Mouse (Mus musculus) heart, embryonic 15.5 days (tissue): ENCODE results near the gene Fam131c. TPM values are rescaled to one million over a fixed set of nuclear protein-coding genes. Genes with fewer than 3 reads are reported as not detected.

ENCODE experiments used
- ATAC-seq: fragments of 200-750 bp; cut with Nextera tagmentation; replicated peaks from 2 replicates; pipeline ENCODE4 v1.8.0; 2017; ENCODE audit warnings: low read depth, moderate TSS enrichment; ENCODE audit not compliant: insufficient number of reproducible peaks, insufficient read depth, low FRiP score
- H3K27ac ChIP-seq: fragments of 300-500 bp; sonication (generic); 2 replicates; pipeline ENCODE4 v1.5.1; 2015; ENCODE audit warnings: mild to moderate bottlenecking, inconsistent platforms
- H3K27me3 ChIP-seq: fragments of 300-500 bp; sonication (generic); 2 replicates; pipeline ENCODE4 v1.6.1; 2015; ENCODE audit warnings: inconsistent platforms
- H3K36me3 ChIP-seq: fragments of 300-500 bp; sonication (generic); 2 replicates; pipeline ENCODE4 v1.6.1; 2015; ENCODE audit warnings: mild to moderate bottlenecking, inconsistent platforms
- H3K4me1 ChIP-seq: fragments of 300-500 bp; sonication (generic); replicated peaks from 2 replicates; pipeline ENCODE4 v1.6.1; 2015; ENCODE audit warnings: inconsistent platforms
- H3K4me2 ChIP-seq: fragments of 300-500 bp; sonication (generic); 2 replicates; pipeline ENCODE4 v1.6.1; 2015; ENCODE audit warnings: inconsistent platforms, mild to moderate bottlenecking, moderate library complexity
- H3K4me3 ChIP-seq: fragments of 300-500 bp; sonication (generic); 2 replicates; pipeline ENCODE4 v1.5.1; 2015; ENCODE audit warnings: mild to moderate bottlenecking, inconsistent platforms
- H3K9ac ChIP-seq: fragments of 300-500 bp; sonication (generic); 2 replicates; pipeline ENCODE4 v1.6.1; 2015; ENCODE audit warnings: mild to moderate bottlenecking, inconsistent platforms
- H3K9me3 ChIP-seq: fragments of 300-500 bp; sonication (generic); replicated peaks from 2 replicates; pipeline ENCODE4 v1.6.1; 2016; ENCODE audit warnings: inconsistent platforms
- WGBS: fragments of 180-500 bp; shearing (Covaris S2); methylation state at CpG from one replicate; pipeline ENCODE4 v1.1.7; 2015; ENCODE audit warnings: mixed read lengths; 5-methylcytosine and 5-hydroxymethylcytosine counted together
- polyA plus RNA-seq: library from polyadenylated mRNA; unstranded; fragments of >200 nt; fragmentation: Nextera tagmentation; extraction: Ambion mirVana; gene quantifications from 2 replicates; pipeline ENCODE4 v1.2.1, GENCODE M21; 2015

The Fam131c gene
- polyA plus RNA-seq, 1 experiment from 2014 or later = 0.53 TPM

DNA sequence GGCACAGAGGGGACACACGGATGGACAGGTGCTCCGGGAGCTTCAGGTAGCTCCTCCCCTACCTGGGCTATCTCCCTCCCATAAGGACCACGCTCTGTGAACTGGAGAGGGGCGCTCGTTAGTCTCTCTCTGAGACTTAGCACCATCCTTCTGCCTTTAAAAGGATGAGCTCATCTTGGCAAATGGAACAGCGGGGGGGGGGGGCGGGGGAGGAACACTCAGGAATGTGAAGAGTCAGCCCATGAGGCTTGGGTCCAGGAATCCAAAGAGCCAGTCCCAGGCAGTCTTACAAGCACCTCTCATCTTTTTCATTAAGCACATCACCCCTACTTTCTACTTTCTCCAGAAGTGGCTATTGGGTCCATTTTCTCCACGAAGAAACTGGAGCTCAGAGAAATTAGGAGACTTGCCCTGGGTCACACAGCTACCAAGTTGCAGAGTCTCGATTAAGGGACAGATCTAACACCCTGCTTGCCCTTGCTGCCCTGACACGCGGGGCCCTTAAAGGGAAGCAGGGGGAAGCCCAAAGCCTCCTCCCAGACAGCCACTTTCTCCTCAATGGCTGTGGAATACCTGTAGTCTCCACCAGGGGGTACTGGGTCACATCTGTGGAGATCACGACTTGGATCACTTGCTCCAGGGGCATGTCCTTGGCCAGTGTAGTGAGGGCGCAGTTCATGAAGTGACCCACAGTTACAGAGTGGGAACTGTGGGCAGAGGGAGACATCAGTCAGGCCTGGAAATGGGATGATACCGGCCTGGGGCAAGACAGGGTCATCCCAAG, 38.7 kb downstream of the Fam131c start:
- WGBS = 31% methylated on average over 14 of the region's 14 CpGs
- Histone ChIP-seq H3K36me3 (no peaks in the 10 kb centered on the region), H3K4me2 (no peak overlapping the region), H3K4me1 (peaks cover 16% of the 10 kb centered on the region), H3K27ac (peak overlapping the region; percentile 59), H3K27me3 (0 out of 2 replicates have a peak, but pooled peaks cover 3% of the 10 kb centered on the region), H3K9ac (peak overlapping the region; percentile 34; the same call in 1 of the 2 replicates), H3K9me3 (no peaks in the 10 kb centered on the region), H3K4me3 (no peak overlapping the region)
- peak; percentile 47; the same call in 1 of the 2 replicates for ATAC-seq

DNA sequence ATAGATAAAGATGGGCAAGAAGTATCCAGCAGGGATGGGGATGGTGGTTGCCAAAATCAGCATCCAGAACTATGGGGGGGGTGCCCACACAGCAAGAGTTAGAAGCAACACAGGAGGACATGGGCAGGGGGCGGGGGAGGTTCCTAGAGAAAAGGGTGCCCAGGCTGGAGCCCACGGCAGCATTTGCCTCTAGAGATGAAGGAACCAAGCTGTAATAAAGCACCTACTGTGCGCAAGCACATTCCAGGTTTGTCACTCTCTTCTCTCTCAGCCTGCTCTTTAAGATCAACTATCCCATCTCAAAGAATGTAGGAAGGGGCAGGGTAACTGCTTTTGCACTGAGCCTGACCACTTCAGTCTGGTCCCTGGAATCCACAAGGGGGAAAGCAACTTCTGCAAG, 40.6 kb downstream of the Fam131c start:
- 90% methylated on average over 3 of the region's 3 CpGs for WGBS
- Histone ChIP-seq H3K4me2 (no peak overlapping the region), H3K9me3 (no peaks in the 10 kb centered on the region), H3K27ac (no peak overlapping the region), H3K9ac (no peak overlapping the region), H3K36me3 (no peaks in the 10 kb centered on the region), H3K4me3 (no peak overlapping the region), H3K27me3 (0 out of 2 replicates have a peak, but pooled peaks cover 3% of the 10 kb centered on the region), H3K4me1 (peaks cover 16% of the 10 kb centered on the region)
- no peak for ATAC-seq

DNA sequence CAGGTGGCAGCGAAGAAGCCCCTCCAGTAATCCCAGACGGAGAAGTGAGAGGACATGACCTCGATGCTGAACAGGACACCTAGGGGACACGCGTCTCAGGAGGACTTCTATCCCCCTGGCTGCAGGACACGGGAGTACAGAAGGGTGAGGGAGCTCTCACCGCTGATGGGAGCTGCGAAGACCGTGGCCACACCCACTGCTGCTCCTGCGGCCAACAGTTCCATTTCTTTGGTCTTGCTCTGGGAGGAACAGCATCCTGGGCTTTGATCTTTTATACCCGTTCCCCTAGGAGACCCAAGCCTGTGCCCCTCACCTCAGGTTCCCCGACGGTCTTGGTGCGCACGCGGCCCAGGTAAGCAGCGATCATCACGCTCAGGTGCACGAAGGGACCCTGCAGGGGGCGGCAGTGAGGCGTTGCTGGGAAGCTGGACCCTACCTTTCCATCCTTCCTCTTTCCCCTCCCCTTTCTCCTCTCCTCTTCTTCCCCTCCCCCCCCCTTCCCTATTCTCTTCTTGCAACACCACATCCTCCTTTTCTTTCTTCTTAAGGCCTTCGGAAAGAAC, 43.5 kb downstream of the Fam131c start:
- no peak for ATAC-seq
- Histone ChIP-seq H3K27ac (no peak overlapping the region), H3K4me3 (no peak overlapping the region), H3K4me2 (no peak overlapping the region), H3K4me1 (peaks cover 9% of the 10 kb centered on the region), H3K9me3 (no peaks in the 10 kb centered on the region), H3K36me3 (no peaks in the 10 kb centered on the region), H3K27me3 (no peaks in the 10 kb centered on the region), H3K9ac (no peak overlapping the region)
- 25% methylated on average over 22 of the region's 22 CpGs for WGBS

DNA sequence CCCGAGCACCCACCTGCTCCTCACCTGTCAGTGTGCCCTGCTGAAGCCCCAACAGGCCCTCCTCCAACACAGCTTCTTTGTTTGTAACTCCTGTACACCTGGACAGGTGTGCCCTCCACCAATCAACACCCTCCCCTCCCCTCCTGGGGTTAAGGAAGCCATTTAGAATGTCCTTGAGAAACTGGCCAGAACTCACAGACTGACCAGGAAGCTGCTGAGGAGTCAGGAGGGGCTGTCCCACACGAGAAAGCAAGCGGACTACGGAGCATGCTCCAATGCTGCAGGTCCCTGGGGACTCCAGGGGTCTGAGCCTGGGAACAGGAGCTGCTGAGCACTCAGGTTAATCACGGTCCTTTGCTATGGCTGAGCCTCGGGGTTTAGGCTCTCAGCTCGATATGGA, 47.9 kb downstream of the Fam131c start, which contains the start of gene Clcnkb:
Gene Clcnkb (minus strand): TSS at position 91 of the 400 bp plus-strand sequence.
- no peaks in the 10 kb centered on the region for H3K36me3 ChIP-seq
- no peak within 1 kb of the TSS for H3K27ac ChIP-seq
- H3K9ac ChIP-seq = no peak within 1 kb of the TSS
- H3K9me3 ChIP-seq = no peaks in the 10 kb centered on the region
- ATAC-seq = no peak
- H3K4me2 ChIP-seq = no peak within 1 kb of the TSS
- no peak within 1 kb of the TSS for H3K4me3 ChIP-seq
- 66% methylated on average over 7 of the region's 7 CpGs for WGBS
- H3K27me3 ChIP-seq = no peaks in the 10 kb centered on the region
- H3K4me1 ChIP-seq = peaks cover 17% of the 10 kb centered on the region

DNA sequence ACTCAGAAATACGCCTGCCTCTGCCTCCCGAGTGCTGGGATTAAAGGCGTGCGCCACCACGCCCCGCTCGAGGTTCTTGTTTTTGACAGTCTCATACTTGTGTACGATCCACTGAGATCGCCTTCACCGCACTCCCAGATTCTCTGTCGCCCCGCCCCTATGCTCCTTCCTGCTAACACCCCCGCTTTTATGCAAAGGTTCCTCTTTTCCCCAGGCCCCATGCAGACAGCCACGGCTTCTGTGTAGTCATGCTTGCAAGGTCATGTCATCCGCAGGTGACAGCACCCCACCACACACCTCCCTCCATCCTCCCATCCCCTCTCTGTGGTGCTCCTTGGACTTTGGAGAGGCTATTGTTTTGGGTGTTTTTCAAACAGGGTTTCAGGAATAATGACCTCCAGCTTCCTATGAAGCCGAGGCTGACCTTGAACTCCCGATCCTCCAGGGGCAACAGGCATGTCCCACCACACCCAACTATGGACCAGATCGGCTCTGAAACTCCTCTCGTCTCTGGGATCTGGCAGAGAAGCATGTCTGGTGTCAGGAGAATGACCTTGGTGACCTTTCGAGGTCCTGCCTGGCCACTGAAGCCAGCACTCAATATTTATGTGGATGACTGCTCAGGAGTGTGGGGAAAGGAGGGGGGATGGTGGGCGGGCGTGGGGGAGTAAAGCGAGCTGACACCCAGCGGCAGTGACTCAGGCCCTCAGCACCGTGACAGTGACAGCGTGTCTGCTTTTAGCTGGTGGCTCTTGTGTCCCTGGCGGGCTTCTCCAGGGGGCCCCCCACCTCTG, 51.6 kb downstream of the Fam131c start:
- H3K27ac ChIP-seq = peak overlapping the region; percentile 99

DNA sequence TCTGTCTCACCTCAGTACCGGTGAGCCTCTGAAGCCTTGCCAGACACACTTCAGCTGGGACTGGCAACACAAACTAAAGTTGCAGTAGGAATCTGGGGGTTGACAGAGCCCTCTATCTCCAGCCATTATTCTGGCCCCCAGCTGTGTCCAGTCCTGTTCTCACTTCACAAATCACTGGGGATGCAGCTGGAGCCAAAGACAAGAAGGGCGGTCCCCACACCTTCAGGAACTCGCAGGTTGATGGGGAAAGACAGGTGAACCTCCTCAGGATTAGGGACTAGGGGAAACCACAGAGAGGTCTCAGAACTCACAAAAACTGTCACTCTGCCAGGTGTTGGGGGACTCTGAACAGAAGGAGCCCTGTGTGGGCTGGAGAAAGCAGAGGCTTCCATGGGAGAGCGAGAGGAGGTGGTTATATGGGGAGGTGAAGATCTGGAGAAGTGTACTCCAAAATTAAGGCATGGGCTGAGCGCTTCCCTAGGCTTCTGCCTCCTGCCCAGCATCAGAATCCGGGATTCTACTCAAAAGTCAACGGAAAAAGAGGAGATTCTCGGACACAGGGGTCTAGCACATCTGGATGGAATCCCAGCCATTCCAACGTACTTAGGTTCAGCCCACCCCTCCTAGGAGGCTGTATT, 52.3 kb downstream of the Fam131c start, which contains the start of gene Hspb7:
Gene Hspb7 (plus strand): TSS at position 588 of the 638 bp plus-strand sequence.
- peak within 1 kb of the TSS; percentile 99 for H3K27ac ChIP-seq
- peak within 1 kb of the TSS; percentile 75 for H3K4me2 ChIP-seq
- ATAC-seq = no peak
- no peaks in the 10 kb centered on the region for H3K36me3 ChIP-seq
- no peaks in the 10 kb centered on the region for H3K27me3 ChIP-seq
- peak within 1 kb of the TSS; percentile 81 for H3K9ac ChIP-seq
- 30% methylated on average over 9 of the region's 9 CpGs for WGBS
- peak within 1 kb of the TSS; percentile 65 for H3K4me3 ChIP-seq
- H3K4me1 ChIP-seq = peaks cover 32% of the 10 kb centered on the region
- no peaks in the 10 kb centered on the region for H3K9me3 ChIP-seq

More for the DNA sequence above, 51.6 kb downstream of the Fam131c start:
- Histone ChIP-seq H3K36me3 (no peaks in the 10 kb centered on the region), H3K4me2 (peak overlapping the region; percentile 75), H3K4me3 (peak overlapping the region; percentile 34; the same call in 1 of the 2 replicates), H3K9me3 (no peaks in the 10 kb centered on the region), H3K27me3 (no peaks in the 10 kb centered on the region), H3K9ac (peak overlapping the region; percentile 57; the same call in 1 of the 2 replicates), H3K4me1 (peaks cover 25% of the 10 kb centered on the region)
- WGBS = 47% methylated on average over 27 of the region's 27 CpGs
- ATAC-seq = peak; percentile 8; the same call in 1 of the 2 replicates

DNA sequence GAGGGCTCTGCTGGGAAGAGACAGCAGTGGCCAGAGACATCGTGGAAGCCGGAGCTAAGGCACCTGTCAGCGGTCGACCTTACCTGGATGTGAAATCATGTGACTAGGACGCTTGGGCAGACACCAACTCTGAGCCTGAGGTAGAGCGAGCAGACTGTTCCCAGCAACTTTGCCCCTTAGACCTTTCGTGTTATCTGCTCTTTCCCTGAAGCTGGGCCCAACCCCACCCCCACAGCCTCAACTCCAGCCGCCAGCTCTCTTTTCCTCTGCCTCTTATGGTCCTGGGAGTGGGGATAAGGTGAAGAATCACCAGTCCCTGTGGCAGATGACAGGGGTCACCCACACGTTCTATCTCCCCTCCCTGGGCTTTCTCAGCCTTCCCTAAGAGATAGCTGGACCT, 52.9 kb downstream of the Fam131c start:
- peak; percentile 2; the same call in 1 of the 2 replicates for ATAC-seq
- peak overlapping the region; percentile 57 for H3K9ac ChIP-seq

DNA sequence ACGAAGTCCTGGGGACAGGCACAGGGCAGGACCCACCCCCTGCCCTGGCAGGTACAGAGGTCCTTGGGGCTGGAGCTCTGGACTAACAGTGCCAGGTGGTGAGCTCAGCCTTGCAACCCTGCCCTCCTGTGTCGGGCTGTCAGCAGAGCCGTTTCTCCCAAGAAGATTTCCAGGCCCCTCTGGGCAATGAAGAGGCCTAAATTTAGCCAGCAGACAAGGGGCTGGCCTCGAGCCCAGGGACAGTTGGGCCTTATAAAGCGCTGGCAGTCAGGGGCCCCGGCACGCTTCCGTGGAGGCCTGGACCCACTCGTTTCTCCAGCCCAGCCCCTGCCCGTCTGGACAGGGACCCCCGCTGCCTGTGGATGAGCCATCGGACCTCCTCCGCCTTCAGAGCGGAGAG, 53.4 kb downstream of the Fam131c start:
- Histone ChIP-seq H3K4me2 (peak overlapping the region; percentile 75), H3K36me3 (no peaks in the 10 kb centered on the region), H3K4me3 (peak overlapping the region; percentile 65), H3K9ac (peak overlapping the region; percentile 81), H3K27me3 (no peaks in the 10 kb centered on the region), H3K4me1 (peaks cover 42% of the 10 kb centered on the region), H3K27ac (peak overlapping the region; percentile 99), H3K9me3 (no peaks in the 10 kb centered on the region)
- peak; percentile 70 for ATAC-seq
- 17% methylated on average over 14 of the region's 14 CpGs for WGBS

More for the DNA sequence above, 52.9 kb downstream of the Fam131c start:
- no peaks in the 10 kb centered on the region for H3K36me3 ChIP-seq
- peaks cover 36% of the 10 kb centered on the region for H3K4me1 ChIP-seq
- 22% methylated on average over 9 of the region's 9 CpGs for WGBS
- peak overlapping the region; percentile 34 for H3K4me3 ChIP-seq
- H3K4me2 ChIP-seq = peak overlapping the region; percentile 75
- no peaks in the 10 kb centered on the region for H3K9me3 ChIP-seq
- H3K27ac ChIP-seq = peak overlapping the region; percentile 99
- H3K27me3 ChIP-seq = no peaks in the 10 kb centered on the region

DNA sequence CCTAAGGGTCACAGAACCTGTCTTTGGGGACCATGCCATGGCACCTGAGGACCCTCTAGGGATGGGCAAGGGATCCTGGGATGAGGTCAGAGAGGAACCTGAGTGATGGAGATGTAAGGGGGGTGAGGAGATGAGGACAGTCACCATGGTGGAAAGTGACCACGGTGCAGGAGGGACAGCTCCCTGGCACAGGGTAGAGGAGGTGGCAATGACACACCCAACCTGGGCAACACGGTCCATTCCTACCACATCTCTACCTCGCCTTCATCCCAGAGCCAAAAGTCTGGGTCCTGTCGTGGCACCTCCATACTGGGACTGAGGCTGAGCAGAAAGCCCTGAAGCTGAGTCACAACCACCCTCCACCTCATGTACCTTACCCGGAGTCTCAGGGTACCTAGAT, 54.8 kb downstream of the Fam131c start:
- WGBS = 44% methylated on average over 5 of the region's 5 CpGs
- Histone ChIP-seq H3K27ac (peak overlapping the region; percentile 97), H3K4me1 (peaks cover 53% of the 10 kb centered on the region), H3K4me3 (peak overlapping the region; percentile 65), H3K27me3 (no peaks in the 10 kb centered on the region), H3K9me3 (no peaks in the 10 kb centered on the region), H3K36me3 (no peaks in the 10 kb centered on the region), H3K4me2 (peak overlapping the region; percentile 75), H3K9ac (peak overlapping the region; percentile 81)
- no peak for ATAC-seq

DNA sequence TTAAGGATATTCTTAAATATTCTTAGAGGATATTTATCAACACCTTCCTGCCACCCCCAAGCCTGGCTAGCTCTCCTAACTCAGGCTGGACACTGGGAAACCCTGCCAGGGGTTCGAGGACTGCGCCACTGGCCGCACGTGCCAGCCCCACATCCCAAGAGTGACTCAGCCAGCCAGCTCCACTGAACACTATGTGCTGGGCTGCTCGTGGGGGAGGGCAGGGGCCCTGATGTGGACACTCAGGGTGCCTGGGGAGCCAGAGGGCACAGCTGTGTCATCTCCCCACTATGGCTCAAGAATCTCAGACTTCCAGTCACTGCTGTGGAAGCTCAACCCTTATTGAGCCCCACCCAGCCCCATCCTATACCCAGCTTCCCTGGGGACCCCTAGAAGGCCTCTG, 55.3 kb downstream of the Fam131c start:
- Histone ChIP-seq H3K9ac (peak overlapping the region; percentile 81), H3K27me3 (no peaks in the 10 kb centered on the region), H3K9me3 (no peaks in the 10 kb centered on the region), H3K27ac (peak overlapping the region; percentile 97), H3K4me3 (peak overlapping the region; percentile 65), H3K4me1 (peaks cover 53% of the 10 kb centered on the region), H3K36me3 (no peaks in the 10 kb centered on the region), H3K4me2 (peak overlapping the region; percentile 75)
- no peak for ATAC-seq
- whole genome bisulfite sequencing = 40% methylated on average over 5 of the region's 5 CpGs
